Mouse (Mus musculus) kidney, postnatal 36 days (tissue): Measurements from ENCODE around the gene Plekha3.
A peak's percentile ranks its signal among the peaks of the same experiment; 100 is the strongest.

Experiments used
- DNase-seq, 2 experiments: peaks; one replicate each; pipeline ENCODE4 v3.0.0; 2021 to 2022; ENCODE audit warnings: mixed read lengths in 2 of 2

The Plekha3 gene

DNA sequence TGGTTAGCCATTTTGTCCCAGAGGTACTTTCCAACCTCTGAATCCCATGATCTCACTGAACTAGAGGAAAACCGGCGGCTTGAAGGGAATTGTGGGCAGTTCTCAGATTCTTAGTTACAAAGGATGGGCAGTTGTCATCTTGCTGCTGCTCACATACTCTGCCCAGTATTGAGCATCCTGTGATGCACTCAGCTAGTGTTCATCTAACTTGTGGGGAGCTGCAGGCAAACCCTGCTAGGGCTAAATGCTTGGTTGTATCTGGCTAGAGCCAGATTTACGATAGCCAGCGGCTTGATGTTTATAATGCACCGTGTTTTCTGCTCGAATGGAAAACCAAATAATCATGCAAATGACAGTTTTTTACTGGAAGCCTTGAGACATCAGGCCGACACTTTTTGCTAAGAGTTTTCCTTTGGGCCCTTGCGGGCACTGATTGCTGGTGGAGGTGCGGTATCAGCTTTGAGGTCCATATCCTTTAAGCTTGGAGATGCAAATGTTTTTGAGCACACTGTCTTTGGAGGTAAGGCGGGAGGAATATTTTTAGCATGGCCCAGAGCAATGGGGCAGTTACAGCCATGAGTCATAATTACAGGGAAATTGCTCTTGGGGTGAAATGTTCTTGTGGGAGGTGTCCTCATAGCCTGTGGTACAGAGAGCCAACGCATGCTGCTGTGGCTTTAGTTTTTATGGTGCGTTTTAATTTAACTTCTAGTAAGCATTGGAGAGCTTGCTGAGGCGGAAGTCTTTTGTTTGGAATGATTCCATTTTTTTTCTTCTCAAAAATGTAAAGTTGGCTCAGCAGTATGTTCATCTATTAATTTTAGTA is 1.5 kb downstream of the Plekha3 start:
- no peak for DNase-seq

DNA sequence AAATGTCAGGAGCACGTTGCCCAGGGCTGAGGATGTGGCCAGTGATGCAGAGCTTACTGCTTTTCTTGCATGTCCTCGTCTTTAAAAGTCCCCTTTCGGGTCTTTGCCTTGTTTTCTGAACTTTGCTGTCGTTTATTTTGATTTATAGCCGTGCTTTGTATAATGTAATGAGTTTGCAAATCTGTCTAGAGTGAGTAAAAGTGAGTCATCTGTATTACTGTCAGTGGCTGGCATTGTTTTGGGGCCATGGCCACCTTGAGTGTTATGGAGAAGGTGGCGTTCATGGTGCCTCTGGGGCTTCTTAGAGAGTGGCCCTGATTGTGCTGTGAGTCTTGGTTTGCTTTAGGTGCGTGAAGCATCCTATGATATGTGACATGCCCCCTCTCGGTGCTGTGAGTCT is 7.2 kb downstream of the Plekha3 start:
- DNase-seq: no peak

DNA sequence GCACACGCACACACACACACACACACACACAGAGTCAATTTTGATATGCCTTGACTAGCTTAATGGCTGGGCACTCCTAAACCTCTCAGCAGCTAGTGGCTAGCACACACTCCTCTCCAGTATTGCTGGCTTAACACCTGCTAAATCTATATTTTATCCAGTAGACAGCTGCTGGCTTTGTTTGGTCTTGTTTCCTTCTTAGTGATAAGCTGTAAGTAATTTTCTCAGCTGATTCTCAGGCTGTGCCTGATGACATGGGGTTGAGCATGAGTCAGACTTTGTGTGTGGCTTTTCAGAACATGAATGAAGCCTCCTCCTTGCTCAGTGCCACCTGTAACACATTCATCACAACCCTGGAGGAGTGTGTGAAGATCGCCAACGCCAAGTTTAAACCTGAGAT is 11.9 kb downstream of the Plekha3 start:
- no peak for DNase-seq

DNA sequence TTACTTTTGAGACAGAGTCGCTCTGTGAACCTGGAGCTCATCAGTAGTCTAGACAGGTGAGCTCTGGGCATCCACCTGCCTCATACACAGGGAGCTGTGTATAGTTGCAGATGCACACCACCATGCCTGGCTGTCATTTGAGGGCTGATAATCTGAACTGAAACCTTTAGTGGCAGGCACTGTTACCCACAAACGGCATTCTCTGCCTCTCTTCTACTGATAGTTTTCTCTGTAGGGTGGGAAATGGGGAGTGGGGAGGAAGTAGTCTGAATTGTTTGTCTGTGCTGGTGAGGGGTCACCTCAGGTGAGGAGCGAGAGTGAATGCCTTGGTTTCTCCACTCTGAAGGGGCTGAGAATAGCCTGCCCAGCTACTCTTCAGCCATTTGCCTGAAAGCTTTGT is 12.5 kb downstream of the Plekha3 start:
- DNase-seq: no peak

DNA sequence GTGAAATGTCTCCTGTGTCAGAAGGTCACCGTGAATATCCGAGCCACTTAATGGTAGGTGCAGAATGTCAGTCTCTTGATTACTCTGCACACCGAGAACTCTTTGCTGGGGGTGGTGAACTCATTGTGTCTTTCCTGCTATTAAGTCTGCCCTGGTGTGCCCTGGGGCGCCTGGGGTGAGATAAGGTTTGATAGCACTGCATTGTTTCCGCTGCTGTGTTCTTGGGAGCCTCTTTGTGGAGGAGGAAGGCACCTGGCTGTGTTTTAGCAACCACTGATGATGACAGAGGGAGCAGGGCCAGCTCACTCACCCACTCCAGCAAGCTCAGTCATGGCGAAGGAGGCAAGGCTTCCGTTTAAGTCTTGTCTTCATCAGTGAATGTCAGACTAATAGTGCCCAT is 13.1 kb downstream of the Plekha3 start:
- no peak for DNase-seq

DNA sequence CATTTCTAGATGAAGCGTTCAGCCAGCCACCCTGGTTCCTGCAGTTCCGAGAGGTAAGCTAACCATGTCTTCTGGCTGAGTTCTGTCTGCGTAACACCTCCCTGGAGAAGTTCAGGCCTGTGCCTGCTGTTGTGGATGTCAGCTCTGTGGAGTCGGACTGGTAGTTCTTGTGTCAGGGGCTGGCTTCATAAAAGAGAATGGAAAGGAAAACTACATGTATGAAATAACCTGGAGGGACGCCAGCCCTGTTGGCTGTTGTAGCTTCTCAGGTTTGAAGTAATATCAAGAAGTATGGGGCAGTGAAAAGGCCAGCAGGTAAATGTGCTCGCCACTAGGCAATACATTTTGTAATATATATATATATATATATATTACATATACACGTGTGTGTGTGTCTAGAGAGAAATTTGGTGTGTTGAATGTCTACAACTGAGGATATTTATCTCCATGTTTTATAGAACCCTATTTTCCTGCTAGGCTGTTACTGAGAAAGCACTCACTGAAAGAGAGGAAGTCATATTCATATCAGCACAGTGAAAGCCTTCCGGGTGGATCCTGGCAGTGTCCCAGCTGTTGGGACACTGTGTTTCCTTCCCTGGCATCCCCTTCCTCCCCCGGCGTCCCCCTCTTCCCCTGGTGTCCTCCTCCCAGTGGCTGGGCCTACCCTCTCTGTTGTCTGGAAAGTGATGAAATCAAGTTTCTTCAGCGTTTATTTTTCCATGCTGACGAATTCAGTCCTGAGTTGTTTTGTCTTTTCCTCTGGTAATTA is 15.5 kb downstream of the Plekha3 start:
- peak; percentile 85 to 86 for DNase-seq

DNA sequence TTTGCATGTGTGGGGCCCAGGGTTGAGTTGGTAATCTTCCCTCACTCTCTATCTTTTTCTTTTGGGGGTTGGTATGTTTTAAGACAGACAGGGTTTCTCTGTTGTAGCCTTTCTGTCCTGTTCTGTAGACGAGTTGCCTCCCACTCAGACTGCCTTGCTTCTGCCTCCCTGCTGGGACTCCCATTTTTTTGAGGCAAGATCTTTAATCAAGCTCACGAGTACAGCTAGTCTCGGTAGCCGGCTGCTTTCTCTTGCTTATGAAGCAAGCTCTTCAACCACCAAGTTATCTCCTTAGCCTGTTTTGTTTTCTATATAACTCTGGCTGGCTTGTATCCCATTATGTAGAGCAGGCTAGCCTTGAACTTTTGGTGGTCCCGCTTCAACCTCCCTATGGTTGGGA is 18.7 kb downstream of the Plekha3 start:
- DNase-seq: no peak

DNA sequence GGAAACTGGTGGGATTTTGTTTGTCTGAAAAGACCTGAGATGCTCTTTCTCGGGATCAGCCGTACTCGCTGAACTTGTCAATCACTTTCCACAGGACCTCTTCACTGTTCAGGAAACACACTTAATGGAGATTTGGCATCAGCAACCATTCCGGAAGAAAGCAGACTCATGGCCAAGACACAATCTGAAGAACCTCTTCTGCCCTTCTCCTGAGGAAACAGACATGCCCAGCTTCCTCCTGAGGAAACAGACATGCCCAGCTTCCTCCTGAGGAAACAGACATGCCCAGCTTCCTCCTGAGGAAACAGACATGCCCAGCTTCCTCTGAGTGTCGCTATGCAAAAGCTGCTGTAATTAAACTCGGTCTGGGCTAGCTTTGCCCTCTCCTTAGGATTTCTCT is 20.2 kb downstream of the Plekha3 start:
- peak in 1 of 2 experiments; percentile 42 for DNase-seq

DNA sequence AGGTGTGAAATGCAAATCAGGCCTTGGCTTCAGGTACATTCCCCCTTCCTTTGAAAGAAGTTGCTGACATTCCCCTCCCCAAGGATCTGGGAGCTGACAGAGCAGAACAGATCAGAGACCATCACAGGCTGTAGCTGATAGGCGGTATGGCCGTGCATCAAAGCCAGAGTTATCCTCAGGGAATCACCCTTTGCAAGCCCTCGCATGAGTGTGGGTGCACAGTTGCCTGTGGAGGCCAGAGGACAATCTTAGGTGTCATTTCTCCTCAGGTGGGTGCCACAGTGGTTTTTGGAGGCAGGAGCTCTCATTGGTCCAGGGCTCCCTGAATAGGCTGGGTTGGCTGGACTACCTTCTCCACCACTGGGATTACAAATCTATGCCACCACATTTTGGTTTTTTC is 27.1 kb downstream of the Plekha3 start:
- no peak for DNase-seq

DNA sequence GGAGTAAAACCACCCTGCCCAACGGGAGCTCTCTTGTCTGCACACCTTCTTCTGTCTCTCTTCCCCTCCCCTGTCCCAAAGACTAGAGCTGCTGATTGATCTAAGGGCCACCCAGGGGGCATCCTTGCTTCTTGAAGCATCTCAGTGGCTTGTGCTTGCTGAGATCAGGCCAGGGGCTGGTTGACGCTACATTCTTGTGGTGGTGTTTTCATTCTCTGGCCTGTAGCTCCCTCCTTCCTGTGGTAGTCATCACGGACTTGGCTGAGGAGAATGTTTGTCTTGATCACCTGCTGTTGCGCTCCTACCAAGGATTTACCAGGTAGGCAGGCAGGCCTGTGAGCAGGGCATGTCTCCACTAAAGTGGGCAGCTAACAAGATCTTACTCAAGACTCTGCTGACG is 27.7 kb downstream of the Plekha3 start:
- no peak for DNase-seq

DNA sequence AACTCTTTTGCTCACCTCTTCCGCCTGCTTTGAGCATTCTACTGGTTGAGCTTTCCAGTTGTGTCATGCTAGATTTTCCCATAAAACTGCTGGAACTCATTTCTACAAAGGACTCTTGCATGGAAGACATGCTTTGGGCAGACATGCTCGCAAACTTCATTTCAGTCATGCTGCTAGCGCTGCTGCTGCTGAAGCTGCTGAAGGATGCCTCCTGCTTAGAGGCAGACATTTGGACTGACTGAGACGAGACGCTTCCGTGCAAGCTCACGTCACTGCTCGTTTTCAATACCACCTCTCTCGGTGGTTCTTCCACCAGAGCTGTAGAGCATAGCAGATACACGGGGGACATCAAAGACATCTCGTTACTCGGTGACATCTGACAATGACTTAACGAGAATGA is 30.6 kb downstream of the Plekha3 start:
- no peak for DNase-seq

DNA sequence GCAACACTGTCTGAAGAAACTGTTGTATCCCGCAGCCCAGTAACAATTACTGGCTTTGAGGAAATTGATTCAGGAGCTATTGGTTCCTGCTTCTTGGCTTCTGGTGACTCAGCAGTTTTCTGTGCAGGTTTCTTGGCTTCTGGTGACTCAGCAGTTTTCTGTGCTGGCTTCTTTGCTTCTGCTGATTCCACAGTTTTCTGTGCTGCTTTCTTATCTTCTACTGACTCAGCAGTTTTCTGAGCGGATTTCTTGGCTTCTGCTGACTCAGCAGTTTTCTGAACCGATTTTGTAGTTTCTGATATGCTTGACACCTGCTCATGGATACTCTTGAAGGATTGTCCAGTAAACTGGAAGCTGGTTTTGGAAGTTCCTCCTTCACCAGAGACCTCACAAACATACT is 33.4 kb downstream of the Plekha3 start:
- no peak for DNase-seq

DNA sequence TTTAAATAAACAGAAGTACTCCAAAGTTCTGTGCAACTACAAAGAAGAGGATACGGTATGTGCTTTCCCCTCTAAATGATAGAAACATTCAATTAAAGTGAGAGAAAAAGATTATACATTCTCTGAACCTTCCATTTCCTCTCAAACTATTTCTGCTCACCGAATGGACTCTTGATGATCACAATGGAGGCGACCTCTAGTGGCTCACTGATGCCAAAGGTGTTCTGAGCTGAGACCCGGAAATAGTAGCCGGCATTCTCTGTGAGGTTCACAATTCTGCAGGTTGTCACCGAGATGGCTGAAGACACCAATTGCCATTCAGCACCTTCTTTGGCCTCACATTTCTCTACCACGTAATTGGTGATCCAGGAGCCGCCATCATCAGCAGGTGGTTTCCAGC is 39.9 kb downstream of the Plekha3 start:
- DNase-seq: peak in 1 of 2 experiments; percentile 10

DNA sequence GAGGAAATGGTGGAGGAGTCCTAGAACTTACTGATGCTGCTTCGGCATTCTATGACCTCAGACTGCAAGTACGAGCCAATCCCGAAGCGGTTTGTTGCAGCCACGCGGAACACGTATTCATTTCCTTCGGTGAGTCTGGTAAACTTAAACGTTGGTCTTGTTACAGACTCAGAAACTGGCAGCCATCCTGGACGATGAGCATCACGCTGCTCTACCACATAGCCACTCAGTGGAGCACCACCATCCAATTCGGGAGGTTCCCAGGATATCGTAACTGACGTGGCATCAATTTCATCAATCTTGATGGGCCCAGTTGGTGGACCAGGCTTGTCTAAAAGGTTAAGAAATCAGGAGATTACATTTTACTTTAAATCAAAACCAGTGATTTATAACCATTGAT is 44.6 kb downstream of the Plekha3 start:
- no peak for DNase-seq
